Mouse (Mus musculus) lung, postnatal 0 days (tissue): ENCODE data around the gene Bicdl2.

Experiments used
- CTCF ChIP-seq: IDR thresholded peaks from 2 replicates; pipeline ENCODE4 v1.5.1; 2016; ENCODE audit warnings: antibody characterized with exemption, mild to moderate bottlenecking
- EP300 ChIP-seq: IDR thresholded peaks from 2 replicates; pipeline ENCODE4 v1.6.1; 2016; ENCODE audit warnings: antibody characterized with exemption, mild to moderate bottlenecking, control low read depth

- TF ChIP-seq CTCF (no peak), EP300 (no peak)
Measured at GRCm38 (mm10) chr17:23665511-23665910, 5.2 kb downstream of the Bicdl2 start.
